Mouse (Mus musculus) G1E (cell line): ENCODE measurements around the gene Helz.

Source experiments
- CTCF ChIP-seq: IDR thresholded peaks from 2 replicates; pipeline ENCODE4 v1.5.1; 2012; ENCODE audit warnings: low read depth, low read length, inconsistent platforms, mixed read lengths
- GATA1 ChIP-seq: IDR thresholded peaks from 2 replicates; pipeline ENCODE4 v1.6.1; 2012; ENCODE audit warnings: borderline replicate concordance, low read length, inconsistent platforms, mixed read lengths
- GATA2 ChIP-seq: IDR thresholded peaks from 2 replicates; pipeline ENCODE4 v1.6.1; 2012; ENCODE audit warnings: low read depth, low read length, inconsistent platforms, borderline replicate concordance
- TAL1 ChIP-seq: conservative IDR thresholded peaks from 2 replicates; pipeline ENCODE4 v1.6.1; 2012; ENCODE audit warnings: low read depth, low read length, inconsistent platforms, mixed read lengths

DNA sequence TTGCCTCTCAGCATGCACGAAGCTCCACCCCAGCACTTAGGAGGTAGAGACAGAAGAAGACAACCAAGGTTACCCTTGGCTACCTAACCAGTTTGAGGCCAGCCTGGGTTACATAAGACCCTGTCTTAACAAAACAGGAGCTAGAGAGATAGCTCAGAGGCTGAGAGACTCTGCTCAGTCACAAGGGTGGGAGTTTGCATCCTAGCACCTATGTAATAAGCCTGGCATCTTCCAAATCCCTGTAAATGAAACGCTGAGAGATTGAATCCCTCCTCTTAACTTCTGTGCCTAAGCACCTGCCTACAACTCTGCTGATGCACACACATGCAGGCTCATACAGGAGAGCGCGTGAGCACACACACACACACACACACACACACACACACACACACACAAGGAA is 112.7 kb downstream of the Helz start:
- TF ChIP-seq TAL1 (no peak), CTCF (no peak), GATA1 (no peak), GATA2 (no peak)
